Mouse (Mus musculus) liver, postnatal 0 days (tissue): ENCODE results near the gene Cntn2.

Experiments used
- CTCF ChIP-seq: sonication (generic); IDR thresholded peaks from 2 replicates; pipeline ENCODE4 v1.5.1; 2016; ENCODE audit warnings: antibody characterized with exemption, low read depth
- EP300 ChIP-seq: IDR thresholded peaks from 2 replicates; pipeline ENCODE4 v1.6.1; 2016; ENCODE audit warnings: antibody characterized with exemption, low read depth, mild to moderate bottlenecking

DNA sequence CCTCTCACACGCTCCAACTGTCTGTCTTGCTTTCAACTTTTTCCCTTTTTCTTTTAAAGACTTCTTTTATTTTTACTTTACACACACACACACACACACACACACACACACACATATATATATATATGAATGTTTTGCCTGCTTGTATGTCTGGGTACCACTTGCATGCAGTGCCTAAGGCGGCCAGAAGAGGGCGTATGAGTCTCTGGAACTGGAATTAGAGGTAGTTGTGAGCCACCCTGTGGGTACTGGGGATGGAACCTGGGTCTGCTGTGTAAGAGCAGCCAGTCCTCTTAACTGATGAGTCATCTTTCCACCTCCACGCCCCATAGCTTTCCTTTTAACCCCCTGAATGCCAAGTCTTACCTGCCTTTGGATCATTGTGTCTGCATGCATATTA lies 19.1 kb downstream of the Cntn2 start:
- TF ChIP-seq CTCF: peak; percentile 73
- no peak for TF ChIP-seq EP300
